Mouse (Mus musculus): Measurements from ENCODE around the gene Socs3.

Socs3 gene

GRCm38 (mm10) chr11:117954819-117955218, 15.0 kb downstream of the Socs3 start:
- no peak for DNase-seq (ENCODE audit: low spot score in 2 of 2)

GRCm38 (mm10) chr11:117954094-117954493, 15.8 kb downstream of the Socs3 start:
- DNase-seq (ENCODE audit: low spot score in 2 of 2), result no peak

DNA sequence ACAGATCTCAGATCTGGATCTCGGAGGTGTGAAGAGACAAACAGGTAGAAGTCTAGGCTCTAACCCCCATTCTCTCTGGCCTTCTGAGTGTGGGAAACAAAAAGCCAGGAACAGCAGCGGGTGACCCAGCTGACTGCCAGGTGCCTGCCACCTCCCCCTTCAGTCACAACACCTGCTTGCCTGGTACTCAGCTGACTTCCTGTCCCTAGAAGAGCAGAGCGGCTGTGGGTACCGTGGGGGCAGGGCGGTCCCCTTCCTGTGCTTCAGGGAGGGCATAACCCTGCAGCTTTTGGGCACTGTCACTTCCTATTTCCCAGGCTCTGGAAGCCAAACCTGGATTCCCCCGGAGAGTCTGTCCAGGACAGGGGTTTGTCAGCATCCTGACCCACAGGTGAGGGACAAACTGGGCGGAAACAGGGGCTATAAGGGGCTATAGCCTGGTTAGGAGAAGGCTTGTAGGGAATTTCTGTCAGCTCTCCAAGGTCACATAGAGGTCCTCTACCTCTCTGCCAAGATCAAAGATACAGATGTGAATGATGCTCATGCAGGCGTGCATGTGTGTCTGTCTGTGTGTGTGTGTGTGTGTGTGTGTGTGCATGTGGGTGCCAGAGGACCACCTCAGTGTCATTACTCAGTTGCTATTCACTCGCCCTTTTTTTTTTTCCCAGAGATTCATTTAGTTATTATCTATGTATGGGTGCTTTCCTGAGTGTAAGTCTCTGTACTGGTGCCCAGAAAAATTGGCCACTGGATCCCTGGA, 17.5 kb downstream of the Socs3 start:
- no peak for DNase-seq (ENCODE audit: low spot score in 2 of 2)

- DNase-seq (ENCODE audit: low spot score in 2 of 2), result no peak
These were observed 18.5 kb downstream of the Socs3 start for GRCm38 (mm10) chr11:117951391-117951790.

- peak in 1 of 2 experiments; percentile 40 for DNase-seq (ENCODE audit: low spot score in 2 of 2)
These were observed 20.3 kb downstream of the Socs3 start for GRCm38 (mm10) chr11:117949392-117950091.

- no peak for DNase-seq (ENCODE audit: low spot score in 2 of 2)
These were observed 22.8 kb downstream of the Socs3 start for GRCm38 (mm10) chr11:117946996-117947419.

DNA sequence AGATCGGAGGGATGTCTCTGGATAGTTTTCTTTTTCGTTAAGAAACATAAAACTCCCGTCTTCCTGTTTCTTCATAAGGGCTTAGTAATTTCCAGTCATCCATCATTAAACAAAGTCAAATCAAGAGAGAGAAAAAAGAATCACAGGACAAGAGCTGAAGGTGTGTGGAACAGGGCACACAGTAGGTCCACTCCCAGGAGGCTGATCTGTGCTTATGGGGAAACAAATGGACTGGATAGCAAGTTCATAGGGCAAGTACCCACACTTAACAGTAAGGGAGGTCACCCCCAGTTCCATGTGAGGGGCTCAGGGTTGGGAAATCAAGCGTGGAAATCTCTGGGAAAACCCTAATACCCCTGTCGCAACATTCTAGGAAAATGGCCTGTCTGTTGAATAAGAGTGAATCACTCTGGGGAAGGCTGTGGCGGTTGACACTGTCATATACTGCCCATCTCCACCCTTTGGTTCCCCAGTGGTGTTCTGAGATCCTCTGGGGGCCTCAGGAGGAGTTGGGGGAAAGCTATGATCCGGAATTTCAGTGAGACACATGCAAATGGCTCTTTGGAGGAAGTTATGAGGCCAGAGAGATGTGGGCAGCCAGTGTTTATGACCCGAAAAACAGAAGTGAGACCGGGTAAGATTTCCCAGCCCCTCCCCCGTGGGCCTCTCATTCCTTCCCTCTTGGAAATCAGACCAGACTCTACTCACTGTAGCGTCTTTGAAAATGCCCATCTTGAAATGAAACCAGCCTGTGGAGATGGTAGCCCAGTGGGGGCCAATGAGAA, 23.5 kb downstream of the Socs3 start:
- DNase-seq (ENCODE audit: low spot score in 2 of 2), result no peak

DNA sequence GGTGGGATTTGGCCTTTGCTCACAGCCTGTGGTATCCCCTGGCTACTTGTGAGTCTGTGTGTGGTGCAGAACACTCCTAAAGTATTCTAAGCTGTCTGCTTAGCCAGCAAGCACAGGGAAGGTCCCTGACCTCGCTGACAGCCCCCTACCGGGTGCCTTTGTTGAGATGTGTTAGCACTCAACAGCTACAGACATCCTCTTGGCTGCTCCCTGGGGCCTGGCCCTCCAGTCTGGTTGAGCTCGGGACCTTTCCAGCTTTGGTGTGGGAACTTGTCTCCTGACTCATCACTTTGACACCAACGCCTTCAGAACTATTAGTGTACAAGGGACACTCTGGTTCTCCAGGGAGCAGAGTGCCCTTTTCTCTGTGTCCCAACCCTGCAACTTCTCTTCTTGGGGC, 28.0 kb downstream of the Socs3 start:
- no peak for DNase-seq (ENCODE audit: low spot score in 2 of 2)

DNA sequence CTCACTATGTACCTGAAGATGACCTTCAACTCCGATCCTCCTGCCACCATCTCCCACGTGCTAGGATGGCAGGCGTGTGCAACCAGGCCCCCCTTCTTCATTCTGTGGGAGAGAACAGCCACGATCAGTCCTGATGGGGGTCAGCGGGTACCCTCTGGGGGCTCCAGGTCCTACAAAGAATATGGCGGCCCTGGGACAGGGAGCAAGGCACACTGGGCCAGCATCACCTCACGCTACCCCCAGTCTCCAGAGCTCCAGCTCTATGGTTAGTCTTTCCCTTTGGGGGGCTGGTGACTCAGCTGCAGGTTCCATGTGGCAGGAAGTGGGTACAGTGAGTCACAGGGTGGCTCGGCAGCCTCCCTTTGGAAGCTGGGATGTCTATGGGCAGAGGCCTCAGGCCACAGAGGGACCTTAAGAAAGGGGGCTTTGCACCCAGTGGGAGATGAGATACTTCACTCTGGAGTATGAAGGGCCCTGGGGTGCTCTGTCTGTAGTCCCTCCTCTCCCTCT, 28.5 kb downstream of the Socs3 start:
- no peak for DNase-seq (ENCODE audit: low spot score in 2 of 2)

GRCm38 (mm10) chr11:117940881-117941280, 29.0 kb downstream of the Socs3 start:
- no peak for DNase-seq (ENCODE audit: low spot score in 2 of 2)

DNA sequence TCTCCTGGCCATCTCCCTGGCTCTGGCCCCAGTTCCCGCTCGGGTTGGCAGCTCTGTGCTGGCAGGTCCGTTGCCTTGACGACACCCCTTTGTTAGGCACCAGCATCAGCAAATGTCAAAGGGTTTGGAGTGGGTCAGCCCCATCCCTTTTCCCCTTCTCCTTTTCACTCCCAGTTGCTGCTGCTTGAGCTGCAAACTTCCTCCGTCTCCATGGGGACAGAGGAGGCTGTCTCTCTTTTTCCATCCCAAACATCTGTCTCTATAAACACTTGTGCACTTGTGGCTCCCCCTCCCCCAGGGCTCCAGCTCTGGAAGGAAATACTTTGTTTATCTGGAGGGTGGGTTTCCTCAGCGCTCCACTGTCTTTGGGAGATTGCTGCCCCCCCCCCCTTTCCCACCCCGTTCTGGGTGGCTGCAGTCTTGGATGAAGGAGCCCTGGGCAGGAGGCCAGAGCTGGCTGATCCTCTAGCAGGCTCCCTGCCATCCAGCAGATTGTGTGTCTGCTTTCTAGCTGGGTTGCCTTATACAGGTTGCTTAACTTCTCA, 30.0 kb downstream of the Socs3 start:
- DNase-seq (ENCODE audit: low spot score in 2 of 2), result peak in 1 of 2 experiments; percentile 69

DNA sequence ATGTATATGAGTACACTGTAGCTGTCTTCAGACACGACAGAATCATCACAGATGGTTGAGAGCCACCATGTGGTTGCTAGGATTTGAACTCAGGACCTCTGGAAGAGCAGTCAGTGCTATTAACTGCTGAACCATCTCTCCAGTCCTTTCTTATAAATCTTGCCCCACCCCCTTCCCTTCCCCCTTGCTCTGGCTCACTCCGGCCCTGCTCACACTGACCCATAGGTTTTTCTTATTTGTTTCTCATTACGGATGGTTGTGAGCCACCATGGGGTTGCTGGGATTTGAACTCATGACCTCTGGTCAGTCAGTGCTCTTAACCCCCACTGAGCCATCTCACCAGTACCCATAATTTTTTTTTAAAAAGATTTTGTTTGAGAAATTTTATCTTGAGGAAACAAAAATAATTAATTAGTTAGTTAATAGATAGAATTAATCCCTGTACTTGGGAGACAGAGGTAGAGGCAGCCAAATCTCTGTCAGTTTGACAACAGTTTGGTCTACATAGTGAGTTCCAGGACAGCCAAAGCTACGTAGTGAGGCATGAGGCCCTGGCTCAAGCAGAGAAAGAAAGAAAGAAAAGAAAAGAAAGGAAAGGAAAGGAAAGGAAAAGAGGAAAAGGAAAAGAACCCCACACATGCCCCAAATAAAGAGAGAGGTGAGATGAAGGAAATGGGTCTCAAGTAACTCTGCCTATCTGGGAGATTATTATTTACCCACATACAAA, 30.7 kb downstream of the Socs3 start:
- no peak for DNase-seq (ENCODE audit: low spot score in 2 of 2)

GRCm38 (mm10) chr11:117936202-117936601, 33.6 kb downstream of the Socs3 start:
- no peak for DNase-seq (ENCODE audit: low spot score in 2 of 2)

DNA sequence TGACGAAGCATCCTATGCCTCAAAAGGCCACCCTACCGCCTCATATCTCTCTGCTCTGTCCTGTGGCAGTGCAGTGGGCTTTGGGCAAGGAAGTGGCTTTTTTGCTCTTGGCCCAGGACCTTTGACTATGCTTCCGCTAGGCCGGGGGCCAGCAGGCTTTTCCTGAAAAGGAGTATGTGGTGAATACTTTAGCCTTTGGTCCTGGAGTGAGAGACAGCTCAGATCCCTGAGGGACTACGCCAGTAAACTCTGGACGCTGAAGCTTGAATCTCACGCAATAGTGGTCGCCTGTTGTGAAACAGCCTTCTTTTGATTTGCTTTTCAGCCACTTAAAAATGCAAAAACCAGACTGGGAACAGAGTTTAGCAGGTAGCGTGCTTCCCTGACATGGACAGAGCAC, 34.2 kb downstream of the Socs3 start:
- no peak for DNase-seq (ENCODE audit: low spot score in 2 of 2)

DNA sequence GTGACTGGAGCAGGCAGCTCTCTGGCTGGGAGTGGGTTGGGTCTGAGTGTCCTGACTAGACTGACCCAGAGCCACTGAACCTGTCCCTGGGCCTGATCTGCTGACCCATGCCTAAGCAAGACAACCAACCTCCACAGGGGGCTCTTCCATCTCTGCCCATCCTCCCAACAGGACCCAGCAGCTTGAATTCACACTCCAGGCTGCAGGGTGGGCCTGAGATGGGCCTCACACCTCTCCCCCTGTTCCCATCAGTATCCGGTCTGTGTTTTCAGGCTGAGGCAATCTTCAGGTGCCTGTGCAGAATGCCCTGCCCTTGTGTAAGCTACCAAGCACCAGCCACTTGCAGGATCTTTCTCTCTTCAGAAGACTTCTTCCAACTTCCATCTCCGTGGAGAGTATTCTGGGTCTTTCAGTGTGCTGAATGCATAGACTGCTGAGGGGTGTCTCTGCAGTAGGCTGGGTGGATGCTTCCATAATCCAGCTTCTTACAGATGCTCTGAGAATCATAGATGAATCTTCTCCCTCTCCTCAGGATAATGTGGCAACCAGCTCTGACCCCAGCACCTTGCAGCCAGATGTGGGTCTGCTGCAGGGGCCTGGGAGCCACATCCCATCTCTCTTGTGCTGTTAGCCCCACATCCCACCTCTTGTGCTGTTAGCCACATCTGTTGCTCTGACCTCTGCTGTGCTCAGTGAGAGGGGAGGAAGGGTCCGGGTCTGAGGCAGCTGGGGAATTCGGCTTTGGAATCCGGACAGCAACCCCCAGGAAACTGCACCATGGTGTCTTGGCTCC, 35.1 kb downstream of the Socs3 start:
- DNase-seq (ENCODE audit: low spot score in 2 of 2), result no peak

GRCm38 (mm10) chr11:117934168-117934567, 35.7 kb downstream of the Socs3 start:
- DNase-seq (ENCODE audit: low spot score in 2 of 2), result no peak

DNA sequence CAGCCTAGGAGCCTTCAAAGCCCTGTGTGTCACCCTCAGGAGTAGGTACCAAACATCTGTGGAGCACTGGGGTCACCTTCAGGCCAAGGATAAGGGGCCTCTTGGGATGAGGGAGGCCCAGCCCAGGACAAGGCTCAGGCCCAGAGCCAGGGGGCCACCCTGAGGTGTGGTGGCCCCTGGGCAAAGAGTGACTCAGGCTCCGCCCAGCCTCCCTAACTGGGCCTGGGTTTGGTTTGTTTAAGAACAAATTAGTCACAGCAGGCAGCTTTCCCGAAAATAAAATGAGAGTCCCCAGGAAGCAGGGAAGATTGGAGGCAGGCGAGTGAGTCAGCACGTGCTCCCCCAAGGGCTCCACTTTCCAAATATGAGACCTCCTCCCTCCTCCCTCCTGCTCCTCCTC, 37.7 kb downstream of the Socs3 start:
- peak; percentile 64 to 81 for DNase-seq (ENCODE audit: low spot score in 2 of 2)

DNA sequence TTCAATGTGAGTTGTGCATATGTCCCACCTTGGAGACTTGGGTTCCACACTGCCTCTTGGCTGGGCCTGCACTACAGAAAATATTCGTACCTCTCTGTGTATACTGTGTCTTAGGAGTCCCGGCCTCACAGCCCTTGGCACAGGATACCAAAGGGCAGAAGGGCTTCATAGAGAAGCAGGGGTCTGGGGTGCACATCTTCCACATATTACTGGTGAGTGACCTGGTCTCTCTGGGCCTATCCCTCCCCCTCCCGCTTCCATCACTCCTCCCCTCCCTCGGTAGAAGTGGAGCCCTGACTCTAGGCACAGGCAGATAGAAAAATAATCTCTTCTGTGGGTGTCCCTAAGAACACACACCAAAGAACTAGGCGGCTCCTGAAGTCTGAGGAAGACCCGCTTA, 38.3 kb downstream of the Socs3 start:
- DNase-seq (ENCODE audit: low spot score in 2 of 2), result no peak

DNA sequence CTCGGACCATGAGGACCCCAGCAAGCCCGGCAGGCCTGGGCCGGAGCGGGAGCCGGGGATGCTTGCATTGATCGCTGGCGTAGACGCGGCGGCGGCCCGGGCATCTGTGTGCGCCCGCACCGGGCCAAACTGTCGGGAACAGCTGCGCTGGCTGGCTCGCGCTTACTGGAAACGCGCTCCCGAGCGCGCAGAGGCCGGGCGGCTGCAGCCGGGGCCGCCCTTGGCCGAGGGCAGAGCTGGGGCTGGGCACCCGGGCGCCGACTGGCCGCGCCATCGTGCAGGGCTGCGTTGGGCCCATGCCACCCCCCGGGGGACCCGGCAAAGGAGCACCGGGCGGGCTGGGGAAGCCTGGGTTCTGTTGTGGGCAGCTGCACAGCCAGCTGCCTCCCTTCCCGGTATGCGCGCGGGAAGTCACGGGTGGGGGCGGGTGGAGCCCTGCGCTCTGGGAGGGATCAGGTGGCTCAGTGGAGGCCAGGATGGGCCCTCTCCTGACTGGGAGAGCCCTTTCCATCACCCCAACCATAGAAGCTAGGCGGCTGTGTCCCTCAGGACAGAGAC, 39.0 kb downstream of the Socs3 start:
- DNase-seq (ENCODE audit: low spot score in 2 of 2), result peak in 1 of 2 experiments; percentile 53

DNA sequence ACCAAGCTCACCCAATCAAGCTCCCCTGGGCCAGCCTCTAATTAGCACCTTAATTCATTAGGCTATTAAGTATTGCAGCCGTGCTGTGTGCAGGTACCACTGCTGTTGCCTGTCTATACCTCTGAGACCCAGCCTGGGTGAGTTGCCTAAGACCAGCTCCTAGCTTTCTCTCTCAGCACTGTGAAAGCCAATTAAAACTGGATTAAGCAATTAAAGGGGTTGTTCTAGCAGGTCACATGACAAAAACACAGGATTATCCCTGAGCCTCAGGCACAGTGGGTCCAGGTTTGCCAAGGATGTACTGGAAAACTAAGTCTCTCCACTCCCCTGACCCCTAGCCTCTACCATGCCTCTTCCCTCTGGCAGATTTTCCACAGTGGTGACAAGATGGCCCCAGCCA, 44.3 kb downstream of the Socs3 start:
- no peak for DNase-seq (ENCODE audit: low spot score in 2 of 2)
